ENCODE assay signal across 29 mouse cellular contexts in the genomic region with DNA sequence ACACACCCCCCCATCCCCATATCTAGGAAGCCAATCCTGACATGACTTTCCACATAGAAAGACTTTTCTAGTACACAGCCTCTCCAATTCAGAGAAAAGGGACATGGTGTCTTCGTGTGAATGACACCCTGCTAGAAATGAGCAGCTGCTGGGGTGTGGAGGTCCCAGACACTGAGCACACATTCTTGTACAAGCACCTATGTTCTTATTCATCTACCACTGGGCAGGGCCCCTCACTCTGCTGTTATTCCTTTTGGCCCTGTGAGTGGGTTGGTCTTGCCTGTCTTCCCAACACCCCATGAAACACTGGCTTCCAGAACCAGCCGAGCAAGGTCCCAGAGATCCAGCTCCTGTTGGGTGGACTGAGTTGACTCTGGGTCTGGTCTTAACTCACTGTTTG.
"Had no signal": no experiment of that assay in that cellular context is flagged by ENCODE, and none has a peak within 500 bp of the region (broad histone marks: within the 10 kb centered on the region; RNA-seq: fewer than 3 reads in every experiment).

No protein-coding gene starts in this region.

- DNase-seq: heart, postnatal 10 days; heart, postnatal 14 days; heart, postnatal 36 days; kidney, adult 11 months; kidney, adult 18-20 months; kidney, adult 2 months; kidney, adult 8-10 months; kidney, adult 9 months; kidney, postnatal 10 days; kidney, postnatal 14 days; kidney, postnatal 25 days; kidney, postnatal 36 days; kidney, postnatal 4 days; layer of hippocampus, adult 9-11 months; layer of hippocampus, postnatal 36 days had no signal

- H3K4me3 ChIP-seq: heart, embryonic 12.5 days; heart, embryonic 13.5 days; heart, embryonic 15.5 days; hindbrain, embryonic 10.5 days; hindbrain, embryonic 12.5 days; hindbrain, embryonic 13.5 days; hindbrain, embryonic 15.5 days; intestine, embryonic 15.5 days; kidney, embryonic 15.5 days; left cerebral cortex, adult 2 months had no signal

- H3K9me3 ChIP-seq: heart, embryonic 12.5 days; heart, embryonic 13.5 days; heart, embryonic 15.5 days; hindbrain, embryonic 10.5 days; hindbrain, embryonic 12.5 days; hindbrain, embryonic 13.5 days; hindbrain, embryonic 15.5 days; intestine, embryonic 15.5 days; kidney, embryonic 15.5 days had no signal

- H3K27me3 ChIP-seq: heart, embryonic 12.5 days; heart, embryonic 13.5 days; heart, embryonic 15.5 days; hindbrain, embryonic 12.5 days; hindbrain, embryonic 13.5 days; hindbrain, embryonic 15.5 days; intestine, embryonic 15.5 days; kidney, embryonic 15.5 days had no signal

- H3K4me2 ChIP-seq: heart, embryonic 11.5 days; heart, embryonic 12.5 days; heart, embryonic 13.5 days; heart, embryonic 15.5 days; hindbrain, embryonic 12.5 days; hindbrain, embryonic 13.5 days; hindbrain, embryonic 14.5 days; hindbrain, embryonic 15.5 days; intestine, embryonic 15.5 days; kidney, embryonic 15.5 days had no signal

- H3K4me1 ChIP-seq: heart, embryonic 12.5 days; heart, embryonic 13.5 days; heart, embryonic 15.5 days; hindbrain, embryonic 10.5 days; intestine, embryonic 15.5 days had no signal

- H3K36me3 ChIP-seq: intestine, embryonic 15.5 days had no signal

- H3K27ac ChIP-seq: heart, embryonic 13.5 days; heart, embryonic 15.5 days; hindbrain, embryonic 10.5 days; hindbrain, embryonic 12.5 days; hindbrain, embryonic 13.5 days; hindbrain, embryonic 14.5 days; hindbrain, embryonic 15.5 days; hindbrain, postnatal 0 days; intestine, embryonic 15.5 days; kidney, embryonic 15.5 days; kidney, postnatal 0 days; left cerebral cortex, adult 2 months had no signal
